Mouse (Mus musculus): ENCODE measurements at regions not wholly inside any gene's neighbourhood (a gene's known extent, or its start where the extent isn't known, plus 50 kb on each side); places are given as distances from the start of the nearest gene placed in this dataset.

DNA sequence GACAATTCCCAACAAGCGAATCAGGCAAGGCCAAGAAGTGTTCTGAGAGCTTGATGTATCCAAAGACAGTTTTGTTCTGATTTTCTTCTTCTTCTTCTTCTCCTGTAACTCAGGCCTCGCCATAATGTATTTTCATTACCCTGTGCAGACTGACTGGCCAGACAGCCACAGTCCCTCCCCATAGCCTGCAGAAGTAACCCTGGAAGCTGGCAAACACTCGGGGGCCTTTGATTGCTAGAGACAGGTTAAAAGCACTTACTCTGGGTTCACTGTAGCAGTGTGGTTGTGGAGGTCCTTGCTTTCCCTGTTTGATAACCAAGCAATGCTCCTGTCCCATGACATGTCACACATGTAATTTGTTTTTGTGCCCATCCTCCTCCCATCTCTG lies 275.8 kb upstream of the Sema6d start:
- no peak for TF ChIP-seq POLR2A (IDR thresholded peaks at IDR 0.05; ENCODE audit: insufficient read depth, low read depth, low read length)
- TF ChIP-seq CTCF (IDR thresholded peaks at IDR 0.05; ENCODE audit: insufficient read depth, low read depth, low read length), result no peak
